Mouse (Mus musculus) intestine, embryonic 14.5 days (tissue): ENCODE measurements at regions not wholly inside any gene's neighbourhood (a gene's known extent, or its start where the extent isn't known, plus 50 kb on each side); places are given as distances from the start of the nearest gene placed in this dataset.

Experiments used
- ATAC-seq: fragments of 200-750 bp; cut with Nextera tagmentation; replicated peaks from 2 replicates; pipeline ENCODE4 v1.8.0; 2017; ENCODE audit warnings: low read depth, moderate number of reproducible peaks, moderate TSS enrichment, moderate library complexity; ENCODE audit not compliant: low FRiP score, low TSS enrichment
- DNase-seq: peaks from one replicate; pipeline ENCODE4 v3.0.0-alpha.2; 2018; ENCODE audit warnings: low spot score
- H3K27ac ChIP-seq: fragments of 300-500 bp; sonication (generic); 2 replicates; pipeline ENCODE4 v1.5.1; 2014; ENCODE audit warnings: low read depth, mild to moderate bottlenecking, control low read depth
- H3K27me3 ChIP-seq: fragments of 300-500 bp; sonication (generic); replicated peaks from 2 replicates; pipeline ENCODE4 v1.6.1; 2014; ENCODE audit warnings: low read length, control low read depth; ENCODE audit not compliant: control insufficient read depth, insufficient read depth
- H3K36me3 ChIP-seq: fragments of 300-500 bp; sonication (generic); 2 replicates; pipeline ENCODE4 v1.6.1; 2014; ENCODE audit warnings: low read length, control low read depth; ENCODE audit not compliant: control insufficient read depth, insufficient read depth
- H3K4me1 ChIP-seq: fragments of 300-500 bp; sonication (generic); replicated peaks from 2 replicates; pipeline ENCODE4 v1.6.1; 2014; ENCODE audit warnings: low read length, control low read depth, mixed read lengths; ENCODE audit not compliant: control insufficient read depth, insufficient read depth
- H3K4me2 ChIP-seq: fragments of 300-500 bp; sonication (generic); 2 replicates; pipeline ENCODE4 v1.6.1; 2014; ENCODE audit warnings: low read length
- H3K4me3 ChIP-seq: fragments of 300-500 bp; sonication (generic); 2 replicates; pipeline ENCODE4 v1.5.1; 2014; ENCODE audit warnings: low read depth, low read length, control low read depth, mixed read lengths
- H3K9ac ChIP-seq: fragments of 300-500 bp; sonication (generic); 2 replicates; pipeline ENCODE4 v1.6.1; 2014; ENCODE audit warnings: mild to moderate bottlenecking, low read length
- H3K9me3 ChIP-seq: fragments of 300-500 bp; sonication (generic); 2 replicates; pipeline ENCODE4 v1.6.1; 2016; ENCODE audit warnings: low read length, control low read depth; ENCODE audit not compliant: control insufficient read depth
- WGBS: fragments of 180-500 bp; shearing (Covaris S2); extraction: QIAGEN DNeasy Blood & Tissue Kit; methylation state at CpG from one replicate; pipeline ENCODE4 v1.1.7; 2014; 5-methylcytosine and 5-hydroxymethylcytosine counted together

DNA sequence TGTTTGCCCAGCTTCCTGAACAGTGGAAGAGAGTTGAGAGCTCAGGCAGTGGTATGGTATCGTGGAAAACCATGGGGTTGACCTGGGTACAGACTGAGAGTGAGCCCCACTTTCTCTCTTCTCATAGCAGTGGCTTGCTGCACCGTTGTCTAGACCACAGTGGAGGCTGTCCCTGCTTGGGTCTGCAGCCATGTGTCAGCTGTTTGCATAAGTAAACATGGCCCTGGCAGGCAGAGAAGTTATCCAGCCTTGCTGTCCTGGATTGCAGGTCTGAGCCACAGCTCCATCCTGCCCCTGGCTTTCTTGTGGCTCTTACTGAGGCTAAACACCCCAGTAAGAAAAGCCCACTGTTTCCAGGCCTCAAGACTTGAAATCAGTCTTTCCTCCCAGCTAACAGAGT, 60.2 kb upstream of the Dapl1 start:
- ATAC-seq (no peak), DNase-seq (no peak)
- H3K9me3 ChIP-seq: no peaks in the 10 kb centered on the region
- no peak overlapping the region for H3K4me3 ChIP-seq
- H3K36me3 ChIP-seq: no peaks in the 10 kb centered on the region
- WGBS: 69% methylated on average over 2 of the region's 2 CpGs
- H3K27me3 ChIP-seq: no peaks in the 10 kb centered on the region
- no peak overlapping the region for H3K27ac ChIP-seq
- no peak overlapping the region for H3K9ac ChIP-seq
- H3K4me2 ChIP-seq: no peak overlapping the region
- peaks cover 3% of the 10 kb centered on the region; the same call in 1 of the 2 replicates for H3K4me1 ChIP-seq

DNA sequence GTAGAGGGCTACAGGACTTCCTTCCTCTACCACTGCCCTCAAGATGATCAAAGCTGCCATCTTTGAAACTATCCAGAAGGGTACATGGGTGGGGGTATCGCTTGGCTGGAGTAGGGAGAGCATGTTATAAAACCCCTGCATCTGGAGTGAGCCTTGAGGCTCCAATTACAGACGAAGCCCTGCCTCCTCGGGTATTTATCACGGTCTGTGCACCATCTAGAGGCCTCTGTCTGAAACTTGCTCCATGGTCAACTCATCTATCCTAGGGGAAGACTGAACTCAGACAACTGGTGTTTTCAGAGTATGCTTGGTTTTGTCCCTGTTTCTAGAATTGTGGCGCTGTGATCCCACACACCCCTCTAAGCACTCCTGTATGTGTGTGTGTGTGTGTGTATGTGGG, 59.7 kb upstream of the Dapl1 start:
- WGBS: 19% methylated on average over 5 of the region's 5 CpGs
- no peak overlapping the region for H3K9ac ChIP-seq

DNA sequence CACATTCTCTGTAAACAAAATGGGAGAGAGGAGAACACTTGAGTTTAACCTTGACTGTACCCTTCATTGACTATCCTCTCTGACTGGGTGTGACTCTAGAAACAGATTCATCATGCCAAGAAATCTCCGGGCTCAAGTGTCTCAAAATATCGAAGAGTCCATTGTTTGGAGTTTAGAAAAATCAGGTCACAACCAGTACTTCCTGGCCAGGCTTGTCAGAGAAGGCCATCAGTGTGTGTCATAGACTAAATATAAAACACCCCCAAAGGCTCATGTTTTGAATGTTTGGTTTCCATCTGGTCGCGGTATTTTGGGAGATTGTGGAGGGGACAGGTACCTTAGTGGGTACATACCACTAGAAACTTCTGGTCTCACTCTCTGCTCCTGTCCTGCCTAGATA, 58.6 kb upstream of the Dapl1 start:
- Histone ChIP-seq H3K4me2 (no peak overlapping the region), H3K36me3 (no peaks in the 10 kb centered on the region), H3K9ac (no peak overlapping the region), H3K27me3 (no peaks in the 10 kb centered on the region), H3K4me3 (no peak overlapping the region), H3K27ac (no peak overlapping the region), H3K4me1 (no peaks in the 10 kb centered on the region), H3K9me3 (no peaks in the 10 kb centered on the region)
- 83% methylated on average over 4 of the region's 4 CpGs for WGBS
- no peak for ATAC-seq
- DNase-seq: no peak

More for the DNA sequence above, 59.7 kb upstream of the Dapl1 start:
- Histone ChIP-seq H3K4me3 (no peak overlapping the region), H3K27ac (no peak overlapping the region), H3K4me2 (no peak overlapping the region), H3K4me1 (peaks cover 3% of the 10 kb centered on the region; the same call in 1 of the 2 replicates), H3K36me3 (no peaks in the 10 kb centered on the region), H3K9me3 (no peaks in the 10 kb centered on the region), H3K27me3 (no peaks in the 10 kb centered on the region)
- peak; percentile 58 for ATAC-seq
- DNase-seq: no peak

DNA sequence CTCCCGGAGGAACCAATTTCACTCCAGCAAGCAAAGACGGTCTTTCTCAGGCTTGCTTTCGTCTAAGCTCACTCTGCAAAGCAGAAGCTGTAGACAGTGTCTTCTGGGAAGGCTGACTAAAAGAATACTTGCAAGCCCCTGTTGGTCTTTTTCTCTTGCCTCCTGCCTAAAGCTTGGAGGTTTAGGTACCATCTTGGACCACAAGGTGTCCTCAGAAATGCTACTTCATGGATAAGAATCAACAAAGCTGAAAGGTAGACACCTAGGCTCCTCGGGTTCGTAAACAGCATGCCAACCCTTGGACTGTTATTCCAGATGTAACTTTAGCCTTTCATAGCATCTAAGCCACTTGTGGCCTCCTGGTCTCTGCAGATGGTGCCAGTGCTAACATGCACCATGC, 53.0 kb upstream of the Dapl1 start:
- no peak overlapping the region for H3K27ac ChIP-seq

DNA sequence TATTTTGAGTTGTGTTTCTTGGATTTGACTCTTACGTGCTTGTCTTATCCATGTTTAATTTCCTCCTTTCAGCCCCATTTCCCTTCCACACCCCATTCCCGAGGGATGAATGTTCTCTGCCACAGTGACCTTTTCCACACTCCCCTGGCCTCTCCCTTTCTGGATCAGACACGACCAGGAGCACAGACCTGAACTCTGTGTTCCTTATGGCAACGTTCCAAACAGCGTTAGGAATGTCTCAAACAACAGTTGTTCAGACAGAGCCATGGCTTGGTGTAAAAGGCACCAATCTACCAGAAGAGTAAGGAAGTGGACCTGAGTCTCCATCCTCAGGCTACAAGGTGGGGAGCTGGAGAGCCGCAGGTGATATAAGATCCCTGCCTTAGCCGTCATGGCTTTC, 52.6 kb upstream of the Dapl1 start:
- no peak overlapping the region for H3K4me2 ChIP-seq
- H3K9ac ChIP-seq: no peak overlapping the region
- no peaks in the 10 kb centered on the region for H3K27me3 ChIP-seq
- H3K4me1 ChIP-seq: no peaks in the 10 kb centered on the region; the same call in 1 of the 2 replicates
- H3K9me3 ChIP-seq: no peaks in the 10 kb centered on the region
- no peaks in the 10 kb centered on the region for H3K36me3 ChIP-seq
- H3K4me3 ChIP-seq: no peak overlapping the region
- DNase-seq: no peak
- WGBS: 77% methylated on average over 7 of the region's 7 CpGs
- no peak for ATAC-seq
- H3K27ac ChIP-seq: no peak overlapping the region

More for the DNA sequence above, 53.0 kb upstream of the Dapl1 start:
- H3K4me1 ChIP-seq: no peaks in the 10 kb centered on the region; the same call in 1 of the 2 replicates
- H3K4me3 ChIP-seq: no peak overlapping the region
- ATAC-seq (no peak), DNase-seq (no peak)
- H3K9ac ChIP-seq: no peak overlapping the region
- H3K27me3 ChIP-seq: no peaks in the 10 kb centered on the region
- H3K9me3 ChIP-seq: no peaks in the 10 kb centered on the region
- no peaks in the 10 kb centered on the region for H3K36me3 ChIP-seq
- no peak overlapping the region for H3K4me2 ChIP-seq
- WGBS: 90% methylated on average over 5 of the region's 5 CpGs
